Mouse (Mus musculus): Measurements from ENCODE around the gene Actn1.

DNA sequence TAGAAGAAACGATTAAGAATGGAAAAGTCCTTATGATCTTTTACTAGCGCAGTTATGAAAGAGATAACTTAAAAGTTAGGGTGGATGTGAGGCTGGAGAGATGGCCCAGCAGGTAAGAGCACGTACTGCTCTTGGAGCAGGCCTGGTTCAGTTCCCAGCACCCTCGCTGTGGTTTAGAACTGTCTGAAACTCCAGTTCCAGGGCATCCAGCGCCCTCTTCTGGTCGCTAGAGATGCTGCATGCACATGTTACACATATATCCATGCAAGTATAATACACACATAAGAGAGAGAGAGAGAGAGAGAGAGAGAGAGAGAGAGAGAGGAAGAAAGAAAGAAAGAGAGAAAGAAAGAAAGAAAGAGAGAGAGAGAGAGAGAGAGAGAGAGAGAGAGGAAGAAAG lies 107.1 kb downstream of the Actn1 start:
- TF ChIP-seq POLR2A (IDR thresholded peaks at IDR 0.05; ENCODE audit: low read depth, low read length) (no peak), CTCF (IDR thresholded peaks at IDR 0.05; ENCODE audit: borderline replicate concordance, insufficient read depth, low read length) (no peak)
